Mouse (Mus musculus) hindbrain, embryonic 16.5 days (tissue): ENCODE results near the gene Ube2z. TPM values are rescaled to one million over a fixed set of nuclear protein-coding genes. Genes with fewer than 3 reads are reported as not detected.
A peak's percentile ranks its signal among the peaks of the same experiment; 100 is the strongest.

Experiments
- ATAC-seq: fragments of 200-750 bp; cut with Nextera tagmentation; 2 replicates; pipeline ENCODE4 v1.8.0; 2017; ENCODE audit warnings: moderate TSS enrichment, moderate library complexity
- H3K27ac ChIP-seq: fragments of 300-500 bp; sonication (generic); 2 replicates; pipeline ENCODE4 v1.5.1; 2014; ENCODE audit warnings: low read depth, mild to moderate bottlenecking, control low read depth, low read length, moderate library complexity
- H3K27me3 ChIP-seq: fragments of 300-500 bp; sonication (generic); replicated peaks from 2 replicates; pipeline ENCODE4 v1.6.1; 2014; ENCODE audit warnings: low read length; ENCODE audit not compliant: control insufficient read depth, insufficient read depth
- H3K36me3 ChIP-seq: fragments of 300-500 bp; sonication (generic); 2 replicates; pipeline ENCODE4 v1.6.1; 2014; ENCODE audit warnings: mild to moderate bottlenecking, low read length, moderate library complexity, mixed read lengths; ENCODE audit not compliant: control insufficient read depth, insufficient read depth
- H3K4me1 ChIP-seq: fragments of 300-500 bp; sonication (generic); 2 replicates; pipeline ENCODE4 v1.6.1; 2014; ENCODE audit warnings: low read depth, low read length; ENCODE audit not compliant: control insufficient read depth, insufficient read depth
- H3K4me2 ChIP-seq: fragments of 300-500 bp; sonication (generic); 2 replicates; pipeline ENCODE4 v1.6.1; 2014; ENCODE audit warnings: mild to moderate bottlenecking, low read length, control low read depth, moderate library complexity
- H3K4me3 ChIP-seq: fragments of 300-500 bp; sonication (generic); 2 replicates; pipeline ENCODE4 v1.5.1; 2014; ENCODE audit warnings: mild to moderate bottlenecking, low read length, control low read depth, moderate library complexity
- H3K9ac ChIP-seq: fragments of 300-500 bp; sonication (generic); 2 replicates; pipeline ENCODE4 v1.6.1; 2014; ENCODE audit warnings: low read depth, mild to moderate bottlenecking, control low read depth, low read length, moderate library complexity
- H3K9me3 ChIP-seq: fragments of 300-500 bp; sonication (generic); 2 replicates; pipeline ENCODE4 v1.6.1; 2014; ENCODE audit warnings: mild to moderate bottlenecking, low read length, moderate library complexity; ENCODE audit not compliant: control insufficient read depth
- WGBS: fragments of 180-500 bp; shearing (Covaris S2); extraction: QIAGEN DNeasy Blood & Tissue Kit; methylation state at CpG from one replicate; pipeline ENCODE4 v1.1.7; 2014; 5-methylcytosine and 5-hydroxymethylcytosine counted together
- polyA plus RNA-seq: library from polyadenylated mRNA; unstranded; fragments of >200 nt; fragmentation: Nextera tagmentation; extraction: Ambion mirVana; gene quantifications from 2 replicates; pipeline ENCODE4 v1.2.1, GENCODE M21; 2015

The Ube2z gene
- polyA plus RNA-seq, 1 experiment from 2014 or later: 37.5 TPM

- Histone ChIP-seq H3K4me2 (no peak overlapping the region), H3K36me3 (peaks cover 10% of the 10 kb centered on the region), H3K27ac (no peak overlapping the region), H3K9ac (no peak overlapping the region), H3K4me1 (peaks cover 17% of the 10 kb centered on the region), H3K4me3 (no peak overlapping the region), H3K9me3 (no peaks in the 10 kb centered on the region), H3K27me3 (no peaks in the 10 kb centered on the region)
- ATAC-seq: no peak
- 87% methylated on average over 7 of the region's 7 CpGs for WGBS
Observed at GRCm38 (mm10) chr11:96070353-96070752, 5.2 kb upstream of the Ube2z start.

GRCm38 (mm10) chr11:96068231-96068630, 3.0 kb upstream of the Ube2z start:
- Histone ChIP-seq H3K27me3 (no peaks in the 10 kb centered on the region), H3K4me2 (no peak overlapping the region), H3K4me3 (no peak overlapping the region), H3K4me1 (peaks cover 14% of the 10 kb centered on the region), H3K27ac (no peak overlapping the region), H3K9me3 (no peaks in the 10 kb centered on the region), H3K36me3 (peaks cover 10% of the 10 kb centered on the region), H3K9ac (no peak overlapping the region)
- ATAC-seq: no peak
- WGBS: 57% methylated on average over 5 of the region's 5 CpGs

- peak; percentile 69 for ATAC-seq
- under 1% methylated on average over 47 of the region's 64 CpGs for WGBS
- H3K27ac ChIP-seq: peak overlapping the region; percentile 84
- H3K27me3 ChIP-seq: no peaks in the 10 kb centered on the region
- peak overlapping the region; percentile 77 for H3K4me3 ChIP-seq
- H3K4me1 ChIP-seq: peaks cover 23% of the 10 kb centered on the region
- peaks cover 7% of the 10 kb centered on the region for H3K36me3 ChIP-seq
- H3K9ac ChIP-seq: peak overlapping the region; percentile 93
- no peaks in the 10 kb centered on the region for H3K9me3 ChIP-seq
- H3K4me2 ChIP-seq: peak overlapping the region; percentile 96
Observed at GRCm38 (mm10) chr11:96064521-96065214, 520 bp downstream of the Ube2z start.

GRCm38 (mm10) chr11:96058309-96058708, 6.9 kb downstream of the Ube2z start:
- H3K4me3 ChIP-seq: no peak overlapping the region
- no peak for ATAC-seq
- H3K27me3 ChIP-seq: no peaks in the 10 kb centered on the region
- no peak overlapping the region for H3K4me2 ChIP-seq
- peaks cover 10% of the 10 kb centered on the region for H3K4me1 ChIP-seq
- H3K27ac ChIP-seq: no peak overlapping the region
- H3K9ac ChIP-seq: no peak overlapping the region
- H3K36me3 ChIP-seq: peaks cover 28% of the 10 kb centered on the region
- H3K9me3 ChIP-seq: no peaks in the 10 kb centered on the region
- 97% methylated on average over 4 of the region's 4 CpGs for WGBS

- WGBS: 92% methylated on average over 3 of the region's 3 CpGs
- no peaks in the 10 kb centered on the region for H3K9me3 ChIP-seq
- no peak overlapping the region for H3K27ac ChIP-seq
- no peak overlapping the region for H3K4me3 ChIP-seq
- H3K36me3 ChIP-seq: peaks cover 53% of the 10 kb centered on the region
- no peaks in the 10 kb centered on the region for H3K27me3 ChIP-seq
- H3K4me1 ChIP-seq: no peaks in the 10 kb centered on the region
- no peak overlapping the region for H3K4me2 ChIP-seq
- ATAC-seq: no peak
- no peak overlapping the region for H3K9ac ChIP-seq
Observed at GRCm38 (mm10) chr11:96050854-96051253, 14.3 kb downstream of the Ube2z start.

- peaks cover 54% of the 10 kb centered on the region for H3K36me3 ChIP-seq
- H3K4me2 ChIP-seq: no peak overlapping the region
- ATAC-seq: no peak
- H3K27ac ChIP-seq: no peak overlapping the region
- no peaks in the 10 kb centered on the region for H3K27me3 ChIP-seq
- WGBS: 88% methylated on average over 4 of the region's 4 CpGs
- no peak overlapping the region for H3K4me3 ChIP-seq
- no peaks in the 10 kb centered on the region for H3K4me1 ChIP-seq
- no peaks in the 10 kb centered on the region for H3K9me3 ChIP-seq
- H3K9ac ChIP-seq: no peak overlapping the region
Observed at GRCm38 (mm10) chr11:96049939-96050338, 15.2 kb downstream of the Ube2z start.

- Histone ChIP-seq H3K4me1 (no peaks in the 10 kb centered on the region), H3K36me3 (peaks cover 43% of the 10 kb centered on the region), H3K27ac (no peak overlapping the region), H3K27me3 (no peaks in the 10 kb centered on the region), H3K4me3 (no peak overlapping the region), H3K9me3 (no peaks in the 10 kb centered on the region), H3K4me2 (no peak overlapping the region), H3K9ac (no peak overlapping the region)
- 91% methylated on average over 4 of the region's 4 CpGs for WGBS
- ATAC-seq: no peak
Observed at GRCm38 (mm10) chr11:96047469-96048373, 17.5 kb downstream of the Ube2z start.

GRCm38 (mm10) chr11:96046793-96047192, 18.4 kb downstream of the Ube2z start:
- Histone ChIP-seq H3K27ac (no peak overlapping the region), H3K36me3 (peaks cover 38% of the 10 kb centered on the region), H3K9me3 (no peaks in the 10 kb centered on the region), H3K4me3 (no peak overlapping the region), H3K9ac (no peak overlapping the region), H3K4me2 (no peak overlapping the region), H3K4me1 (no peaks in the 10 kb centered on the region), H3K27me3 (no peaks in the 10 kb centered on the region)
- no peak for ATAC-seq
- WGBS: 90% methylated on average over 2 of the region's 2 CpGs

GRCm38 (mm10) chr11:96046028-96046427, 19.2 kb downstream of the Ube2z start:
- Histone ChIP-seq H3K4me3 (no peak overlapping the region), H3K4me2 (no peak overlapping the region), H3K36me3 (peaks cover 32% of the 10 kb centered on the region), H3K27me3 (no peaks in the 10 kb centered on the region), H3K27ac (no peak overlapping the region), H3K9ac (no peak overlapping the region), H3K9me3 (no peaks in the 10 kb centered on the region), H3K4me1 (no peaks in the 10 kb centered on the region)
- ATAC-seq: no peak
- WGBS: 91% methylated on average over 8 of the region's 8 CpGs
